Mouse (Mus musculus) heart, postnatal 0 days (tissue): Measurements from ENCODE around the gene Rmnd5b. TPM values are rescaled to one million over a fixed set of nuclear protein-coding genes. Genes with fewer than 3 reads are reported as not detected.
"Not testable (repeated sequence)": the region's sequence is repeated elsewhere in the genome, so short reads cannot be mapped to it uniquely, and the experiment has no call there.

Experiments
- ATAC-seq: fragments of 200-750 bp; cut with Nextera tagmentation; 2 replicates; pipeline ENCODE4 v1.8.0; 2017; ENCODE audit warnings: low read depth, moderate number of reproducible peaks, moderate library complexity; ENCODE audit not compliant: insufficient read depth
- DNase-seq: peaks from one replicate; pipeline ENCODE4 v3.0.0-alpha.2; 2016; ENCODE audit warnings: low spot score
- H3K27ac ChIP-seq: fragments of 300-500 bp; sonication (generic); 2 replicates; pipeline ENCODE4 v1.5.1; 2014; ENCODE audit warnings: low read depth, mild to moderate bottlenecking
- H3K27me3 ChIP-seq: fragments of 300-500 bp; sonication (generic); 2 replicates; pipeline ENCODE4 v1.6.1; 2014; ENCODE audit warnings: low read length, mixed read lengths; ENCODE audit not compliant: control insufficient read depth, insufficient read depth
- H3K36me3 ChIP-seq: fragments of 300-500 bp; sonication (generic); replicated peaks from 2 replicates; pipeline ENCODE4 v1.6.1; 2014; ENCODE audit warnings: low read length, mixed read lengths; ENCODE audit not compliant: control insufficient read depth, insufficient read depth
- H3K4me1 ChIP-seq: fragments of 300-500 bp; sonication (generic); 2 replicates; pipeline ENCODE4 v1.6.1; 2014; ENCODE audit warnings: antibody characterized with exemption; ENCODE audit not compliant: control insufficient read depth, insufficient read depth
- H3K4me2 ChIP-seq: fragments of 300-500 bp; sonication (generic); 2 replicates; pipeline ENCODE4 v1.6.1; 2014; ENCODE audit warnings: low read depth, mild to moderate bottlenecking, low read length, moderate library complexity
- H3K4me3 ChIP-seq: fragments of 300-500 bp; sonication (generic); 2 replicates; pipeline ENCODE4 v1.5.1; 2014; ENCODE audit warnings: low read depth, low read length
- H3K9ac ChIP-seq: fragments of 300-500 bp; sonication (generic); replicated peaks from 2 replicates; pipeline ENCODE4 v1.6.1; 2014; ENCODE audit warnings: low read depth, low read length, mixed read lengths
- H3K9me3 ChIP-seq: fragments of 300-500 bp; sonication (generic); replicated peaks from 2 replicates; pipeline ENCODE4 v1.6.1; 2016; ENCODE audit warnings: low read length; ENCODE audit not compliant: control insufficient read depth
- CTCF ChIP-seq: IDR thresholded peaks from 2 replicates; pipeline ENCODE4 v1.5.1; 2016; ENCODE audit warnings: antibody characterized with exemption, control low read depth, low read depth
- EP300 ChIP-seq: IDR thresholded peaks from 2 replicates; pipeline ENCODE4 v1.6.1; 2016; ENCODE audit warnings: antibody characterized with exemption, low read depth
- WGBS: fragments of 180-500 bp; shearing (Covaris S2); extraction: QIAGEN DNeasy Blood & Tissue Kit; methylation state at CpG from one replicate; pipeline ENCODE4 v1.1.7; 2014; 5-methylcytosine and 5-hydroxymethylcytosine counted together
- polyA plus RNA-seq: library from polyadenylated mRNA; unstranded; fragments of >200 nt; fragmentation: Nextera tagmentation; extraction: Ambion mirVana; gene quantifications from 2 replicates; pipeline ENCODE4 v1.2.1, GENCODE M21; 2015
- total RNA-seq: library from RNA; depleted of rRNA; stranded (reverse); fragments of >200 nt; gene quantifications from 2 replicates; pipeline ENCODE4 v1.2.3, GENCODE M21; 2014; ENCODE audit warnings: low replicate concordance

Rmnd5b gene
- total and polyA plus RNA-seq, 2 experiments from 2014 or later: 30.0 to 54.3 TPM

DNA sequence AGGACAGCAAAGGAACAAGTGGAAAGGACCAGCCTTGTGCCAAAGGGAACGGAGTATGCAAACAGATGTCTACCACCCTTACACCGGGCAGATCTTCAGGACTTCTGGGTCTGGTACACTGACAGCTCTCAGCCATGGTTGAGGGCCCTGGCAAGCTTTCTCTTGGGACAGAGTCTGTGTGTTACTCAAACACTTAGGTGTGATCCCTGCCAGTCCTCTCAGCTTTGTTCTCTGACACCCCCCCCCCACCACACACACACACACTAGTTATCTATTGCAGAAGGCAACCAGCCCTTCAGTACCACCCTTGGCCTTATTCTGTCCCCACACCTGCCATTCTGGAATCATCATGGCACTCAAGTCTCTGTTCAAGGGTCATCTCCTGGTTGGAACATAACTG, 13.9 kb downstream of the Rmnd5b start:
- Histone ChIP-seq H3K27ac (no peak overlapping the region), H3K4me2 (no peak overlapping the region), H3K4me3 (no peak overlapping the region), H3K4me1 (peaks cover 9% of the 10 kb centered on the region), H3K9me3 (no peaks in the 10 kb centered on the region), H3K9ac (no peak overlapping the region), H3K27me3 (no peaks in the 10 kb centered on the region), H3K36me3 (peaks cover 42% of the 10 kb centered on the region)
- DNase-seq (no peak), ATAC-seq (no peak)
- TF ChIP-seq CTCF (no peak), EP300 (no peak)
- 91% methylated on average over 2 of the region's 2 CpGs for WGBS

GRCm38 (mm10) chr11:51620084-51620483, 15.6 kb downstream of the Rmnd5b start:
- Histone ChIP-seq H3K9me3 (no peaks in the 10 kb centered on the region), H3K4me2 (peak overlapping the region; percentile 94), H3K27ac (peak overlapping the region; percentile 70; the same call in 1 of the 2 replicates), H3K4me1 (peaks cover 17% of the 10 kb centered on the region), H3K9ac (peak overlapping the region; percentile 76), H3K36me3 (peaks cover 28% of the 10 kb centered on the region), H3K27me3 (no peaks in the 10 kb centered on the region), H3K4me3 (peak overlapping the region; percentile 82)
- TF ChIP-seq EP300 (no peak), CTCF (no peak)
- ATAC-seq: no peak
- 1% methylated on average over 11 of the region's 11 CpGs for WGBS
- DNase-seq: no peak

DNA sequence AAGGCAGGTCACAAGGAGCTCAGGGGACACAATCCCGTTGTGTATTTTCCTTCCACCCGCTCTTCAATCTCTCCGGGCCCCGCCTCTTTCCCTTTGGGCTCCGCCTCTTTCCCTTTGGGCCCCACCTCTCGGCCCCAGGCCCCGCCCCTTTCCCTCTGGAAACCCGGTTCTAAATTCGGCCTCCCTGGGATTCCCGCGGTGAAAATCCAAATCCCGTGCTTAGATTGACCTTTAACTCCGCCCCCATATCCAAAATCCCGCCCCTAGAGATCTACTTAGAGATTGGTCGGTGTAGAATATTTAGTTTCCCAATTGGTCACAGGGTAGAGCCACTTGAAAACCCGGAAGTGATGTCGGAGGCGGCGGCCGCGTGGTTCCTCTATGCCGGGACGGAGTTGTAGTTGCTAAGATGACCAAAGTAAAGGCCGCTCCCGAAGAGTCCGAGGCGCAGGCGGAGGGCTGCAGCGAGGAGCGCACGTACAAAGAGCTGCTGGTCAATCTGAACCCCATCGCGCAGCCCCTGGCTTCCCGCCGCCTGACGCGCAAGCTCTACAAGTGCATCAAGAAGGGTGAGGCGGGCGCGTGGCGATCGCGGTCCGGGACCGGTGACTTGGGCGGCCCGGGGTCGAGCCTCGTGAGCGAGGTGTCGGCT, 16.2 kb downstream of the Rmnd5b start, which contains the start of gene Nhp2:
Nhp2 (plus strand) TSS at position 327 of the 652 bp plus-strand sequence.
- WGBS: under 1% methylated on average over 51 of the region's 51 CpGs
- Histone ChIP-seq H3K4me2 (peak within 1 kb of the TSS; percentile 94), H3K27ac (peak within 1 kb of the TSS; percentile 70; the same call in 1 of the 2 replicates), H3K36me3 (peaks cover 22% of the 10 kb centered on the region), H3K9me3 (no peaks in the 10 kb centered on the region), H3K4me1 (peaks cover 21% of the 10 kb centered on the region), H3K9ac (peak within 1 kb of the TSS; percentile 76), H3K4me3 (peak within 1 kb of the TSS; percentile 82), H3K27me3 (no peaks in the 10 kb centered on the region)
- peak; percentile 99 for DNase-seq
- TF ChIP-seq EP300 (peak; percentile 62; the same call in 1 of the 2 replicates), CTCF (no peak)
- ATAC-seq: peak; percentile 91

GRCm38 (mm10) chr11:51618894-51619408, 16.7 kb downstream of the Rmnd5b start:
- H3K9ac ChIP-seq: no peak overlapping the region
- no peak for DNase-seq
- no peaks in the 10 kb centered on the region for H3K9me3 ChIP-seq
- H3K36me3 ChIP-seq: peaks cover 16% of the 10 kb centered on the region
- no peaks in the 10 kb centered on the region for H3K27me3 ChIP-seq
- 51% methylated on average over 7 of the region's 8 CpGs for WGBS
- TF ChIP-seq CTCF (no peak), EP300 (no peak)
- peak; percentile 2; the same call in 1 of the 2 replicates for ATAC-seq
- peak overlapping the region; percentile 94 for H3K4me2 ChIP-seq
- peak overlapping the region; percentile 82 for H3K4me3 ChIP-seq
- peaks cover 21% of the 10 kb centered on the region for H3K4me1 ChIP-seq
- 0 out of 2 replicates have a peak overlapping the region, but pooled peaks have one; percentile 40 for H3K27ac ChIP-seq

DNA sequence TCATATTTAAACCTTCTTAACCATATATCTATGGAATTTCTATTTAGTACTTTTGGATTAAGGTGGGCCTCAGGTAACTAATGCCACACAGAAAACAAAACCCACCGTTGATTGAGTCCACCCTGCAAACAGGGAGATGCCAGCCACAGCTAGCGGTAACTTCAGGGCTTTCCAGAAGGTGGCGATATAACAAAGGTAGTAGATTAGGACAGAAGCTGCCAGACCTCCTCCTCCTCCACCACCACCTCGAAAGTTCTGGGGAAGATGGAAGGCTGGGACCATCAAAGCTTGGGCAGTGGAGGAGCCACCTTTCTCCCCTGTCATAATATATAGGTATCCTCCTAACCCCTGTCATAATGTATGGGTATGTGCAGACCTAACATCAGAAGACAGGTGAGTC, 18.0 kb downstream of the Rmnd5b start:
- Histone ChIP-seq H3K9me3 (no peaks in the 10 kb centered on the region), H3K4me2 (no peak overlapping the region), H3K27me3 (no peaks in the 10 kb centered on the region), H3K36me3 (peaks cover 4% of the 10 kb centered on the region; the same call in 1 of the 2 replicates), H3K4me3 (no peak overlapping the region), H3K9ac (no peak overlapping the region), H3K4me1 (peaks cover 21% of the 10 kb centered on the region), H3K27ac (no peak overlapping the region)
- DNase-seq (peak; percentile 75), ATAC-seq (no peak)
- 3% methylated on average over 4 of the region's 4 CpGs for whole genome bisulfite sequencing
- TF ChIP-seq EP300 (no peak), CTCF (peak; percentile 85)

GRCm38 (mm10) chr11:51616113-51616512, 19.6 kb downstream of the Rmnd5b start:
- DNase-seq, H3K27ac ChIP-seq, H3K4me3 ChIP-seq, H3K9me3 ChIP-seq, ATAC-seq, H3K9ac ChIP-seq, H3K27me3 ChIP-seq, H3K36me3 ChIP-seq: not testable (repeated sequence)
- peaks cover 21% of the 10 kb centered on the region for H3K4me1 ChIP-seq
- peak overlapping the region; percentile 59 for H3K4me2 ChIP-seq
- 90% methylated on average over 7 of the region's 7 CpGs for WGBS
